Mouse (Mus musculus): ENCODE measurements at regions not wholly inside any gene's neighbourhood (a gene's known extent, or its start where the extent isn't known, plus 50 kb on each side); places are given as distances from the start of the nearest gene placed in this dataset.
"Not testable (repeated sequence)": the region's sequence is repeated elsewhere in the genome, so short reads cannot be mapped to it uniquely, and the experiment has no call there.

- peak; percentile 43 for TF ChIP-seq CTCF (conservative IDR thresholded peaks at IDR 0.05; ENCODE audit: low read length)
- not testable (repeated sequence) for TF ChIP-seq NANOG, POU5F1 (IDR thresholded peaks at IDR 0.05; ENCODE audit: borderline replicate concordance, low read length)
Measured at GRCm38 (mm10) chr12:20928966-20929365, 61.3 kb upstream of the Asap2 start.
